ENCODE assay signal across 29 mouse cellular contexts in genomic region chr4:84427955-84428354, GRCm38 (mm10).
"Had no signal": no experiment of that assay in that cellular context is flagged by ENCODE, and none has a peak within 500 bp of the region (broad histone marks: within the 10 kb centered on the region; RNA-seq: fewer than 3 reads in every experiment).

No protein-coding gene starts in this region.

- H3K9me3 ChIP-seq: limb, embryonic 10.5 days; limb, embryonic 12.5 days; limb, embryonic 13.5 days; limb, embryonic 15.5 days; liver, embryonic 12.5 days; liver, embryonic 13.5 days; liver, embryonic 15.5 days; lung, embryonic 15.5 days; megakaryocyte, embryonic 14.5 days; midbrain, embryonic 10.5 days; midbrain, embryonic 12.5 days; midbrain, embryonic 13.5 days; midbrain, embryonic 15.5 days; neural tube, embryonic 12.5 days had no signal

- H3K4me3 ChIP-seq: left cerebral cortex, adult 2 months; limb, embryonic 10.5 days; limb, embryonic 12.5 days; limb, embryonic 13.5 days; limb, embryonic 15.5 days; liver, embryonic 12.5 days; liver, embryonic 13.5 days; liver, embryonic 15.5 days; lung, embryonic 15.5 days; megakaryocyte, embryonic 14.5 days; midbrain, embryonic 10.5 days; midbrain, embryonic 12.5 days; midbrain, embryonic 13.5 days; midbrain, embryonic 15.5 days; myocyte; neural tube, embryonic 12.5 days had no signal

- H3K27me3 ChIP-seq: limb, embryonic 12.5 days; limb, embryonic 13.5 days; limb, embryonic 15.5 days; liver, embryonic 12.5 days; liver, embryonic 13.5 days; liver, embryonic 15.5 days; lung, embryonic 15.5 days; megakaryocyte, embryonic 14.5 days; midbrain, embryonic 12.5 days; midbrain, embryonic 13.5 days; midbrain, embryonic 15.5 days; neural tube, embryonic 12.5 days had no signal

- DNase-seq: layer of hippocampus, postnatal 36 days; left cerebral cortex, postnatal 4 days; liver; liver, embryonic 13.5 days; liver, postnatal 0 days; lung, adult 18-20 months; lung, postnatal 10 days; lung, postnatal 14 days; midbrain, embryonic 14.5 days had no signal

- H3K9ac ChIP-seq: limb, embryonic 12.5 days; limb, embryonic 13.5 days; limb, embryonic 15.5 days; liver, embryonic 12.5 days; liver, embryonic 13.5 days; liver, embryonic 14.5 days; liver, embryonic 15.5 days; liver, postnatal 0 days; lung, embryonic 15.5 days; midbrain, embryonic 12.5 days; midbrain, embryonic 13.5 days; midbrain, embryonic 15.5 days; neural tube, embryonic 12.5 days had no signal

- H3K4me1 ChIP-seq: liver, embryonic 15.5 days; midbrain, embryonic 10.5 days; midbrain, embryonic 12.5 days; midbrain, embryonic 15.5 days; neural tube, embryonic 12.5 days had no signal

- H3K27ac ChIP-seq: left cerebral cortex, adult 2 months; limb, embryonic 10.5 days; limb, embryonic 12.5 days; limb, embryonic 13.5 days; limb, embryonic 15.5 days; liver, embryonic 12.5 days; liver, embryonic 13.5 days; liver, embryonic 14.5 days; liver, embryonic 15.5 days; lung, embryonic 15.5 days; macrophage; midbrain, embryonic 10.5 days; midbrain, embryonic 12.5 days; midbrain, embryonic 13.5 days; midbrain, embryonic 15.5 days; neural tube, embryonic 12.5 days had no signal

- H3K4me2 ChIP-seq: limb, embryonic 12.5 days; limb, embryonic 13.5 days; limb, embryonic 15.5 days; liver, embryonic 11.5 days; liver, embryonic 12.5 days; liver, embryonic 13.5 days; liver, embryonic 15.5 days; lung, embryonic 15.5 days; midbrain, embryonic 11.5 days; midbrain, embryonic 12.5 days; midbrain, embryonic 13.5 days; midbrain, embryonic 15.5 days; neural tube, embryonic 12.5 days had no signal

- H3K36me3 ChIP-seq: limb, embryonic 10.5 days; limb, embryonic 12.5 days; limb, embryonic 13.5 days; limb, embryonic 15.5 days; liver, embryonic 12.5 days; liver, embryonic 13.5 days; liver, embryonic 15.5 days; lung, embryonic 15.5 days; midbrain, embryonic 10.5 days; midbrain, embryonic 12.5 days; midbrain, embryonic 13.5 days; midbrain, embryonic 15.5 days; neural tube, embryonic 12.5 days had no signal

- ATAC-seq: liver, embryonic 12.5 days; liver, postnatal 0 days; midbrain, embryonic 13.5 days; midbrain, embryonic 15.5 days; midbrain, embryonic 16.5 days had no signal
